Mouse (Mus musculus): ENCODE data around the gene Ripor1. TPM values are rescaled to one million over a fixed set of nuclear protein-coding genes. Genes with fewer than 3 reads are reported as not detected.

Gene Ripor1
- polyA plus RNA-seq, 1 experiment from 2014 or later: 39.3 TPM

- H3K36me3 ChIP-seq: no peaks in the 10 kb centered on the region
- peaks cover 33% of the 10 kb centered on the region for H3K4me1 ChIP-seq (replicated peaks)
- no peak for ATAC-seq (ENCODE audit: low FRiP score, low read depth)
- H3K9ac ChIP-seq: no peak overlapping the region
- H3K27ac ChIP-seq (replicated peaks): no peak overlapping the region
- WGBS: 29% methylated on average over 4 of the region's 4 CpGs
- H3K27me3 ChIP-seq: peaks cover 10% of the 10 kb centered on the region; the same call in 1 of the 2 replicates
- no peak overlapping the region for H3K4me3 ChIP-seq
- peak overlapping the region; percentile 94; the same call in 1 of the 2 replicates for H3K4me2 ChIP-seq
- no peaks in the 10 kb centered on the region for H3K9me3 ChIP-seq
These were observed 2.6 kb downstream of the Ripor1 start for GRCm38 (mm10) chr8:105607684-105608083.

- H3K4me1 ChIP-seq (replicated peaks): peaks cover 46% of the 10 kb centered on the region
- H3K9me3 ChIP-seq: no peaks in the 10 kb centered on the region
- no peak overlapping the region for H3K4me2 ChIP-seq
- no peak overlapping the region for H3K27ac ChIP-seq (replicated peaks)
- no peak overlapping the region for H3K4me3 ChIP-seq
- H3K27me3 ChIP-seq: peaks cover 11% of the 10 kb centered on the region; the same call in 1 of the 2 replicates
- no peaks in the 10 kb centered on the region for H3K36me3 ChIP-seq
- WGBS: 72% methylated on average over 2 of the region's 2 CpGs
- no peak overlapping the region for H3K9ac ChIP-seq
- ATAC-seq (ENCODE audit: low FRiP score, low read depth): no peak
These were observed 4.3 kb downstream of the Ripor1 start for GRCm38 (mm10) chr8:105609355-105609754.

- Histone ChIP-seq H3K9me3 (no peaks in the 10 kb centered on the region), H3K27ac (replicated peaks) (no peak overlapping the region)
- 72% methylated on average over 4 of the region's 4 CpGs for WGBS
These were observed 4.7 kb downstream of the Ripor1 start for GRCm38 (mm10) chr8:105609771-105610170.

GRCm38 (mm10) chr8:105611836-105612235 lies 6.8 kb downstream of the Ripor1 start:
- H3K4me2 ChIP-seq: no peak overlapping the region
- H3K9ac ChIP-seq: no peak overlapping the region
- no peak for ATAC-seq (ENCODE audit: low FRiP score, low read depth)
- H3K4me1 ChIP-seq (replicated peaks): peaks cover 33% of the 10 kb centered on the region
- H3K36me3 ChIP-seq: peaks cover 17% of the 10 kb centered on the region
- WGBS: 80% methylated on average over 9 of the region's 9 CpGs
- H3K9me3 ChIP-seq: no peaks in the 10 kb centered on the region
- no peak overlapping the region for H3K27ac ChIP-seq (replicated peaks)
- peaks cover 11% of the 10 kb centered on the region; the same call in 1 of the 2 replicates for H3K27me3 ChIP-seq
- no peak overlapping the region for H3K4me3 ChIP-seq

More at GRCm38 (mm10) chr8:105609771-105610170, 4.7 kb downstream of the Ripor1 start:
- Histone ChIP-seq H3K36me3 (0 out of 2 replicates have a peak, but pooled peaks cover under 1% of the 10 kb centered on the region), H3K27me3 (peaks cover 11% of the 10 kb centered on the region; the same call in 1 of the 2 replicates), H3K9ac (no peak overlapping the region), H3K4me1 (replicated peaks) (peaks cover 44% of the 10 kb centered on the region), H3K4me3 (no peak overlapping the region), H3K4me2 (no peak overlapping the region)
- ATAC-seq (ENCODE audit: low FRiP score, low read depth): no peak

GRCm38 (mm10) chr8:105613037-105613436 lies 8.0 kb downstream of the Ripor1 start:
- 4% methylated on average over 20 of the region's 20 CpGs for WGBS
- no peak overlapping the region for H3K27ac ChIP-seq (replicated peaks)
- no peak for ATAC-seq (ENCODE audit: low FRiP score, low read depth)
- no peaks in the 10 kb centered on the region for H3K9me3 ChIP-seq
- H3K4me1 ChIP-seq (replicated peaks): peaks cover 23% of the 10 kb centered on the region
- peak overlapping the region; percentile 39 for H3K4me3 ChIP-seq
- no peak overlapping the region for H3K9ac ChIP-seq
- H3K4me2 ChIP-seq: peak overlapping the region; percentile 88
- peaks cover 29% of the 10 kb centered on the region for H3K36me3 ChIP-seq
- H3K27me3 ChIP-seq: peaks cover 11% of the 10 kb centered on the region; the same call in 1 of the 2 replicates

GRCm38 (mm10) chr8:105613830-105614511 lies 8.9 kb downstream of the Ripor1 start:
- H3K9ac ChIP-seq: peak overlapping the region; percentile 37

GRCm38 (mm10) chr8:105615942-105616341 lies 10.9 kb downstream of the Ripor1 start:
- H3K36me3 ChIP-seq: peaks cover 58% of the 10 kb centered on the region
- H3K4me2 ChIP-seq: no peak overlapping the region
- H3K4me1 ChIP-seq (replicated peaks): peaks cover 18% of the 10 kb centered on the region
- H3K27ac ChIP-seq (replicated peaks): no peak overlapping the region
- no peaks in the 10 kb centered on the region for H3K9me3 ChIP-seq
- H3K9ac ChIP-seq: no peak overlapping the region
- H3K4me3 ChIP-seq: no peak overlapping the region
- H3K27me3 ChIP-seq: peaks cover 11% of the 10 kb centered on the region; the same call in 1 of the 2 replicates
- ATAC-seq (ENCODE audit: low FRiP score, low read depth): no peak
- 91% methylated on average over 9 of the region's 9 CpGs for WGBS

More at GRCm38 (mm10) chr8:105613830-105614511, 8.9 kb downstream of the Ripor1 start:
- Histone ChIP-seq H3K27ac (replicated peaks) (no peak overlapping the region), H3K27me3 (peaks cover 11% of the 10 kb centered on the region; the same call in 1 of the 2 replicates), H3K36me3 (peaks cover 38% of the 10 kb centered on the region), H3K9me3 (no peaks in the 10 kb centered on the region), H3K4me2 (peak overlapping the region; percentile 88), H3K4me1 (replicated peaks) (peaks cover 23% of the 10 kb centered on the region), H3K4me3 (peak overlapping the region; percentile 39)
- 1% methylated on average over 47 of the region's 50 CpGs for WGBS
- ATAC-seq (ENCODE audit: low FRiP score, low read depth): peak; percentile 52

- Histone ChIP-seq H3K4me1 (replicated peaks) (peaks cover 27% of the 10 kb centered on the region), H3K9me3 (no peaks in the 10 kb centered on the region), H3K27me3 (peaks cover under 1% of the 10 kb centered on the region; the same call in 1 of the 2 replicates), H3K9ac (no peak overlapping the region), H3K4me2 (no peak overlapping the region), H3K4me3 (no peak overlapping the region), H3K27ac (replicated peaks) (no peak overlapping the region), H3K36me3 (peaks cover 66% of the 10 kb centered on the region)
- ATAC-seq (ENCODE audit: low FRiP score, low read depth): peak; percentile 9; the same call in 1 of the 2 replicates
- WGBS: 88% methylated on average over 21 of the region's 21 CpGs
These were observed 12.6 kb downstream of the Ripor1 start for GRCm38 (mm10) chr8:105617451-105618278.

GRCm38 (mm10) chr8:105618279-105618634 lies 13.2 kb downstream of the Ripor1 start:
- no peaks in the 10 kb centered on the region for H3K27me3 ChIP-seq
- H3K9ac ChIP-seq: no peak overlapping the region
- no peak overlapping the region for H3K4me3 ChIP-seq
- peaks cover 27% of the 10 kb centered on the region for H3K4me1 ChIP-seq (replicated peaks)
- 93% methylated on average over 5 of the region's 5 CpGs for WGBS
- peaks cover 66% of the 10 kb centered on the region for H3K36me3 ChIP-seq
- ATAC-seq (ENCODE audit: low FRiP score, low read depth): no peak
- no peak overlapping the region for H3K4me2 ChIP-seq
- no peaks in the 10 kb centered on the region for H3K9me3 ChIP-seq
- no peak overlapping the region for H3K27ac ChIP-seq (replicated peaks)

- no peak overlapping the region for H3K27ac ChIP-seq (replicated peaks)
- no peaks in the 10 kb centered on the region for H3K27me3 ChIP-seq
- H3K4me1 ChIP-seq (replicated peaks): peaks cover 23% of the 10 kb centered on the region
- H3K9me3 ChIP-seq: no peaks in the 10 kb centered on the region
- peaks cover 66% of the 10 kb centered on the region for H3K36me3 ChIP-seq
- H3K9ac ChIP-seq: no peak overlapping the region
- no peak for ATAC-seq (ENCODE audit: low FRiP score, low read depth)
- no peak overlapping the region for H3K4me3 ChIP-seq
- 95% methylated on average over 19 of the region's 19 CpGs for WGBS
- no peak overlapping the region for H3K4me2 ChIP-seq
These were observed 14.0 kb downstream of the Ripor1 start for GRCm38 (mm10) chr8:105618892-105619591.

- Histone ChIP-seq H3K9ac (no peak overlapping the region), H3K36me3 (peaks cover 61% of the 10 kb centered on the region)
- no peak for ATAC-seq (ENCODE audit: low FRiP score, low read depth)
These were observed 15.2 kb downstream of the Ripor1 start for GRCm38 (mm10) chr8:105620211-105620610.

More at GRCm38 (mm10) chr8:105620211-105620610, 15.2 kb downstream of the Ripor1 start:
- no peak overlapping the region for H3K4me3 ChIP-seq
- H3K4me2 ChIP-seq: no peak overlapping the region
- no peaks in the 10 kb centered on the region for H3K9me3 ChIP-seq
- WGBS: 87% methylated on average over 19 of the region's 19 CpGs
- H3K4me1 ChIP-seq (replicated peaks): peaks cover 18% of the 10 kb centered on the region
- no peaks in the 10 kb centered on the region for H3K27me3 ChIP-seq
- H3K27ac ChIP-seq (replicated peaks): no peak overlapping the region

Data from hindbrain, embryonic 15.5 days (tissue).